Mouse (Mus musculus) MEL (cell line): ENCODE data around the gene Olfr1358.

Experiments
- CTCF ChIP-seq, 3 experiments: IDR thresholded peaks in 2 of 3; conservative IDR thresholded peaks in 1 of 3; 2 replicates each; pipeline ENCODE4 v1.5.1; 2011 to 2012; ENCODE audit warnings: low read length in 3 of 3, low read depth in 2 of 3, mild to moderate bottlenecking in 2 of 3, improper control_type of control experiment in 1 of 3, inconsistent platforms in 1 of 3, mixed read lengths in 1 of 3, moderate library complexity in 1 of 3; ENCODE audit not compliant: control insufficient read depth in 1 of 3, insufficient read depth in 1 of 3, poor library complexity in 1 of 3, severe bottlenecking in 1 of 3
- POLR2A ChIP-seq, 2 experiments: IDR thresholded peaks; 2 replicates each; pipeline ENCODE4 v1.6.1; 2011 to 2012; ENCODE audit warnings: low read length in 2 of 2, mild to moderate bottlenecking in 2 of 2, control low read depth in 1 of 2, improper control_type of control experiment in 1 of 2, low read depth in 1 of 2, moderate library complexity in 1 of 2; ENCODE audit not compliant: control insufficient read depth in 1 of 2, insufficient read depth in 1 of 2, poor library complexity in 1 of 2
- POLR2AphosphoS5 ChIP-seq: IDR thresholded peaks from 2 replicates; pipeline ENCODE4 v1.6.1; 2012; ENCODE audit warnings: low read depth, borderline replicate concordance, mild to moderate bottlenecking, inconsistent platforms, low read length, moderate library complexity, mixed read lengths

DNA sequence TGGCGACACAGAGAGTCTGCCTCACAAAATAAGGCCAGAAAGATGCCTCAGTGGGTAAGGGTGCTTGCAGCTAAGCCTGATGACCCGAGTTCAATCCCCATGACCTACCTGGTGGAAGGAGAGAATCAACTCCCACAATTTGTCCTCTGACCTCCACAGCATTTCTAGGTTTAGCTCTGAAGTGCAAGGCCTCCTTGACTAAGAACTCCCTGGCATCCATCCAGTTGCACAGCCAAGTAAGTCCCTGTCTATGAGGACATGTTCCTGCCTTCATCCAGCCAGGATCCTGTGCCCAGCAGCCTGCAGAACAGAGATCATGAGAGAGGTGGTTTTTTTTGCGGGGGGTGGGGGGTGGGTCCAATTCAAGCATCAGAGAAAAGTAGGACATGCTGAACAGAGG is 45.2 kb upstream of the Olfr1358 start:
- TF ChIP-seq CTCF (IDR thresholded peaks at IDR 0.05 in 2 of 3, conservative IDR thresholded peaks at IDR 0.05 in 1 of 3; ENCODE audit: control insufficient read depth in 1 of 3, insufficient read depth in 1 of 3, low read depth in 2 of 3, low read length in 3 of 3, poor library complexity in 1 of 3, severe bottlenecking in 1 of 3) (no peak), POLR2AphosphoS5 (no peak), POLR2A (IDR thresholded peaks at IDR 0.05; ENCODE audit: control insufficient read depth in 1 of 2, insufficient read depth in 1 of 2, low read depth in 1 of 2, low read length in 2 of 2, poor library complexity in 1 of 2) (no peak)
